Mouse (Mus musculus) spleen, adult 12 weeks (tissue): Measurements from ENCODE around the gene Selenos.
"Not testable (repeated sequence)": the region's sequence is repeated elsewhere in the genome, so short reads cannot be mapped to it uniquely, and the experiment has no call there.

Experiments used
- DNase-seq: peaks from one replicate; pipeline ENCODE4 v3.0.0; 2022; ENCODE audit warnings: low spot score

The Selenos gene

DNA sequence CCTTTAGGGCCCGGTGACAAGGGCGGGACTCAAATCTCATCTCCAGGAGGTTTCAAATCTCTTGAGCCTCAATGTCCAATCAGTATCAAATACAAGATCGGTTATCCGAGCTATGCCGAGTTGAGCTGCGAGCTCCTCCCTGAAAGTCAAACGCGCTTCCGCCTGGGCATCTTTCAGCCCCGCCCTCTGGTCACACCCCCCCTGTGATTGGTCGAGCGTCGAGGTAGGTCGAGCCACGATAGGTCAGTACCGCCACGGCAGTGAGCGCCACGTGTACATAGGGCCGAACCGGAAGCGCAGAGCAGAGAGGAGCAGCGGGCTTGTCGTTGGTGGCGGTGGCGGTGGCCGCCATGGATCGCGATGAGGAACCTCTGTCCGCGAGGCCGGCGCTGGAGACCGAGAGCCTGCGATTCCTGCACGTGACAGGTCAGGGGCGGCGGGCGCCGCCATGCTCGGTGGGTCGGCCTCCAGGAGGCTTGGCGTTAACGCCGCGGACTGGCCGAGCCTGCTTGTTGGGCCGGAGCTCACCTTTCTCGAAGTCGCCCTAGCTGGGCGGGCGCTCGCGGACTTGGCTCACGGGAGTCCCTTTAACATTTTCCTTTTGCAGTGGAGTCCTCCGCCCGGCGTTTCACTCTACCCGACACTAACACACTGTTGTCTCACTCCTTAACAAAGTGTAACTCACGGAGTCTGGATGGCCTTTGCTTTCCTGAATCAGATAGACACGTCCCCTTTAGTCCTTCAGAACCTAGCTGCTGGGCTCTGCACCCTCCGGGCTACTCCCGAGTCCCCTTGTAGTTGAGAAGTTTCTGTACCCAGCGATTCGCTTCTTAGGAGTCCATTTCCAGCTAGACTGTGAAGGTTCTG, at the start of gene Selenos:
TSS of gene Selenos (plus strand) at position 286 of the 867 bp plus-strand sequence.
- DNase-seq: peak; percentile 90

DNA sequence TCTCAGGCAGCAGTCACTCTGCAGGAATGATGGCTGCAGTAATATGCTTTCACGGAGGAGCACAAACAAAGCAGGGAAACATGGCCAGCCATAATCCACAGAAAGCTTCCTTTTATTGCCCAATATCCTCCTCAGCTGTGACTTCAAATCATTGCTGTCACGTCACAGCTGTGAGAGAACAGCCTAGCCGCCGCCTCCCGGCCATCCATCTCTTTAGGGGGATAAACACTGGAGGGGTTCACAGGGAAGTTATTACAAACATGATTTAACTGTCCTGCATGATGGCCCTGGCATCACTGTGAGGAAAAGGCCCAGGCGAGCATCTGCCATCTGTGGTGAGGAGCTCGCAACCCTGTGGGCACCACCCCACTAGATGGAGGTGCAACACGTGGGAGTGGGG, 42.6 kb upstream of the Selenos start:
- no peak for DNase-seq

GRCm38 (mm10) chr7:66038261-66038660, 41.2 kb upstream of the Selenos start:
- no peak for DNase-seq

GRCm38 (mm10) chr7:66038730-66039129, 40.7 kb upstream of the Selenos start:
- no peak for DNase-seq

DNA sequence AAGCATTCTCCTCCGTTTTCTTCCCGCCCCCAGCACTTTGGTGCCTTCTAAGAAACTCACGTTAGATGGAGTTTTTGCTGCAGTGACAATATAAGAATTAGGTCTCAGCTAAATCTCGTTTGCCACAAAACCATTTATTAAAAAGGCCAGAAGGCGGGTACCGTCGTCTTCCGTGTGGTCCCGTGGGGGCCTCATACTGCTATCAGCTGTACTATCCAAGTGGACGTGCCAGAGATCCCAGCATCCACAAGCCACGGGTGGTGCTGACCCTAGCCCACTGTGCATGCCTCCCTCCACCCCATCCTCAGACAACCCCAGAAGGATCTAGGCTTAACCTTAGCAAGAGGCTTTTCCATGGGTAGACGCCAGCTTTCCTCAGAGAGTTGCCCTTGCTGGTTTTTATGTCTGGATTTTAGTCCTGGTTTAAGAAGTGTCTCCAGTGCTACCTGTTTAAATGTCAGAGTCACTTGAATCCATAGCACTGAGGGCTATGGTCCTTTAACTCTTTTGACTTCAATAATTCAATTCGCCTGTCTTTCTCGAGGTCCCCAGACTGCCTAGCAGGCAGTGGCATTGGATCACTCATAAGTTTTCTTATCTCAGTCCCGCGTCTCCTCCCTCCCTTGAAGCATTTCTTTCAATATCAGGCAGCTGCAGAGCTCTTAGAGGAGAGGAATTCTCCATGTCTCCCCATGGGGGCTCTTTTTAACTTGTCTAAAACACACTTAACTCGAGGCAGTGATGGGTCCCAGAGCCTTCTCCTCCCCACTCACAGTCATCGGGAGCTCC, 39.2 kb upstream of the Selenos start:
- no peak for DNase-seq

DNA sequence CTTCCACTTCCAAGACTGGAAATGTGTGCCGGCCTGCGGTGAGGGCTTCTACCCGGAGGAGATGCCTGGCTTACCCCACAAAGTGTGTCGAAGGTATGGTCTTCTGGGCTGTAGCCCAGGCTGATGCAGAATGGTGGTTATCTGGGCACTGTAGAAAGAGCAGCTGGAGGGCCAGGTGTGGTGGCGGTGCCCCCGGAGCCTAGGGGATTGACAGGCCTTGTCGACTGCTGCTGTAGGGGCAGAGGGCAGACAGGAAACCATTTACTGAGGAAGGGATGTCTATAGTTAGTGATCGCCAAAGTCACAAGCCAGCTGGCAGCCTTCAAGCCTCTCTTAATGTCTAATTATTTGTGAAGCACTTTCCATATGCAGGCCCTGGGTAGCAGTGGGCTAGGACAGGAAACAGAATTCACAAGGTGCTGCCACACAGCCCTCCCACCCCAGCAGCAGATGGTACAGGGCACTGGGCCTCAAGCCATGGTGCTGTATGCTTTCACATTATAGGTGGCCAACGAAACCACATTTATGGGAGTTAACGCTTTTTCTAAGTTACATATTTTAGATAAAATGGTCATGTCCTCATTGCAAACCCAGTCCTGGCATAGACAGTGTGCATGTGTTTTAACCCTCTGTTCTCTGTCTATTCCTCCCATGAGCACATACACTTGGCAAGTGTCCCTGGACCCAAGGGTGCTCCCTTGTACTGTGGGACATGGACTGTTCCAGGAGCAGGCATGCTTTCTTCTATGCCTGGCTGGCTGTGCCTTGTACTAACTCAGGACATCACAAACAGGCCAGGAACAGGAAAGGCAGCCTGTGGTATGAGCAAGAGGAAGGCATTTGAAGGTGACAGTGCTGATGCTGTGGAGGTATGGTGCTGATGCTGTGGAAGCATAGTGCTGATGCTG, 35.6 kb upstream of the Selenos start, which contains the start of gene Gm45213:
TSS of gene Gm45213 (plus strand) at position 51 of the 908 bp plus-strand sequence.
- no peak for DNase-seq

DNA sequence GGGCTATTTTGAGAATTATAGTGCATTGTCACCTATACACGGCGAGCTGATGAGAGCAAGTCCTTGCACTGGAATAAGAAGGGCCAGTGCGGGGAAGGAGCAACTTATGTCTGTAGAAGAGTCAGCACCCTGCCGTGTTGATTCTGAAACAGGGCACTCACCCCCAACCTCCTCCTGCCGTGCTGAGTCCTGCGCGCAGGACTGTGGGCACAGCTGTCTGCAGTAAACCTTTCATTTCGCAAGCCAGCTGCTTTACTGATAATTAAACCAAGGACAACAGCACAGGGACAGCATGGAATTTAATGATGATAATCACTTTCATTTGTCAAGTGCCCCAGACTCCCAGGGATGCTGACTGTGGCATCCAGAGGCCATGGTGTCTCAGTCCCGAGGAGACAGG, 34.8 kb upstream of the Selenos start:
- DNase-seq: no peak

GRCm38 (mm10) chr7:66046921-66047918, 32.2 kb upstream of the Selenos start:
- DNase-seq: no peak

DNA sequence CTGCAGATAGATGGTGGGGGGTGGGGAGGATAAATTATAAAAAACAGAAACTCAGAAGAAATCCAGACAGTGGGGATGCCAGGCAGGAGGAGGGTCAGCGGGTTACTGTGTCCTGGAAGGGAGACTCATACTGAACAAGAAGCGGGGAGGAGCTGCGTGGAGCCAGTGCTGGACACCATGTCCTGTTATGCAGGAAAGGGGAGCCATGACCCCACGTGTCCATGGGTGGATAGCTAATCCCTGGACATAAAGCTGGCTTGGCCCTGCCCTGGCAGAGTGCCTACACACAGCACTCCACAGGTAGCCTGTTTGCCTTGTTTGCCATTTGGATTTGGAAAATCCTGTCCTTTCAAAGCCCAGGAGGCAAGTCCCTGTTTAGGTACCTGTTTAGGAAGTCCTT, 31.5 kb upstream of the Selenos start:
- DNase-seq: no peak

DNA sequence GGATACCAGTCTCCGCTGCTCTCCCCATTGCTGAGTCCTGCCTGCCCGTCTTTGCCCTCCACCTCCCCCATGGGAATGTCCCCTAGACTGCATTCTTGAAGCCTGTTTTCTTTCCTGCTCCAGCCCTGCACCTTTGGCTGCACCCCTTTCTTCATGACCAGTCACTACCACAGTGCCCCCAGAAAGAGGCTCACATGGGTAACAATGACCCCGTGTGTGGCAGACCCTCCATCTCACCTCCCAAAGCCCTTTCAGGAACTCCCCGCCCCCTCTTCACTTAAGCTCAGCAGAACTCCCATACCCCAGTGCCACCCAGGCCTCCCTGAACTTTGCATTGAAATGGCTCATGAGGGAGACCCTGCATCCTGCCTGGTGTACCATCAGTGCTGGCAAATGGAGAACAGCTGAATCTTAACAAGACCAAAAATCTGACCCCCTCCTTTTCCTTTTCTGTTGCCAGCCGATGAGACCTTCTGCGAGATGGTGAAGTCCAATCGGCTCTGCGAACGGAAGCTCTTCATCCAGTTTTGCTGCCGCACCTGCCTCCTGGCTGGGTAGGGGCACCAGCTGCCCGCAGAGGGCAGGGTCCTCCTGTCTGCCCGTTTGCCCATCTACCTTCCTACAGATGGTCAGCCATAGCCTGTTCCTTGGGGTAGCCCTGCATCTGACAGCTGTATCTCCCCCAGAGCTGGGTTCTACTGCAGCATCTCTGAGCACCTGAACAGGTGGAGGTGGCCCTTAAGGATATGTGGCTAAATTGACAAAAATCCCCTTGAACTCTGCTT, 30.8 kb upstream of the Selenos start:
- no peak for DNase-seq

DNA sequence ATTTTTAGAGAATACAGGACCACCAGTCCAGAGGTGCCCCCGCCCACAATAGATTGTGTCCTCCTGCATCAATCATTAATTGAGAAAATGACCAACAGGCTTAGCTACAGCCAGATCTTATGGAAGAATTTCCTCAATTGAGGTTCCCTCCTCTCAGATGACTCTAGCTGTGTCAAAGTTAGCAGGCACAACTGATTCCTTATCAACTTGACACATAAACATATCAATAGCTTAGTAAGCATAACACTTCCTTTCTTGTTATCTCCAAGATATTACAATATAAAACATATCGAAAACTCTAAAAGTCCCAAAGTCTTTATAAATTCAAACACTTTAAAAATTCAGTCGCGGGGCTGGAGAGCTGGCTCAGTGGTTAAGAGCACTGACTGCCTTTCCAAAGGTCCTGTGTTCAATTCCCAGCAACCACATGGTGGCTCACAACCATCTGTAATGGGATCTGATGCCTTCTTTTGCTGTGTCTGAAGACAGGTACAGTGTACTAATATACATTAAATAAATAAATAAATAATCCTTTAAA, 25.4 kb upstream of the Selenos start:
- no peak for DNase-seq

GRCm38 (mm10) chr7:66055356-66055755, 24.1 kb upstream of the Selenos start:
- not testable (repeated sequence) for DNase-seq

DNA sequence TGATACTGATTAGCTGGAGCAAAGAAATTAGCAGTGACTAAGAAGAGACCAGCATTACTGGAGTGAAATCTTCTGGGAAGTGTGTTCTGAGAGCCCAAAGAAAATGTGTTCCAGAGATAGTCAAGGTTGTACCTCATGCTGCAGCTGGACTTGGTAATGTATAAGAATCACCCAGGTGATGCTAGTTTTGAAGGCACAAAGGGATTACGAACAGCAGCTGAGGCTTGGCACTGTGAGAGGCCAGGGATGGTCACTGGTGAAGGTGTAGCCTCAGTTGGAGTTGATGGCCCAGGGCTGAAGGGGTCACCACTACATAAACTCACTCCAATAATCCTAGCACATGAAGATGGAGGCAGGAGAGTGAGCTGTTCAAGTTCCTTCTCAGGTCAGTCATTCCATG, 20.7 kb upstream of the Selenos start, which contains the start of gene Snrpa1:
TSS of gene Snrpa1 (plus strand) at position 301 of the 400 bp plus-strand sequence.
- no peak for DNase-seq

DNA sequence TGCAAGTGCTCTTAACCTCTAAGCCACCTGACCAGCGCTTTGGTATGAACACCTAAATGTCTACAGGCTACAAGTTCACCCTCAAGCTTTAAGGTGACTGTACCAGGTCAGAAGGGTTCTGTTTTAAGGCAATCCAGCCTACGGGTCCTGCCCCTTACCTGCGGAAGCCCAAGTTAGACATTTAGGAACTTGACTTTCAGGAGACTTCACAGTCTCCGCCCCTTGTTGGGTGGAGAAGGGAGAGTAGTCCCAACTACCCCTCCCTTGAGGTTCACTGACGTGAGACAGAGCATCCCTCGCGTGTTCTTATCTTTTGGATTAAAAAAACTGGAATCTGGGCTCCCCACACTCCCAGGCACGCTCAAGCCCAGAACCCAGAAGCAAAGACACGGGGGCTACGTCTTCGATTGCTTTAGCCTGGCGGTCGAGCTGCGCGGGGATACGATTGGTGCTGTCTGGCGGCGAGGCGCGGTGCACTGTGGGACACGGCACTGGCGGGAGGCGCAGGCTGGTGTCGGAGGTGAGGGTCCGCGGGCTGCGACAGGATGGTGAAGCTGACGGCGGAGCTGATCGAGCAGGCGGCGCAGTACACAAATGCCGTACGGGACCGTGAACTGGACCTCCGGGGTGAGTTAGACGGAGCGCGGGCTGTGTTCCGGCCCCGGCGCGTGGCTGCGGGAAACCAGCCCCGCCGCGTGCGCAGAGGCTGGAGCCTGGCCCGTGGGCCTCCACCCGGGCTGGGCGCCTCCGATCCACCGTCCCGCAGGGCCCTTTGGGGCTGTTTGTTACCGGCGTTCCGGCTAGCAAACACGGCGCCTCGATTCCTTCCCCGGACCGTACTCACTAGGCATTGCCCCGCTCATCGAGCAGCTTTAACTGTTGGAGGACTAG, 19.1 kb upstream of the Selenos start:
- DNase-seq: peak; percentile 74

DNA sequence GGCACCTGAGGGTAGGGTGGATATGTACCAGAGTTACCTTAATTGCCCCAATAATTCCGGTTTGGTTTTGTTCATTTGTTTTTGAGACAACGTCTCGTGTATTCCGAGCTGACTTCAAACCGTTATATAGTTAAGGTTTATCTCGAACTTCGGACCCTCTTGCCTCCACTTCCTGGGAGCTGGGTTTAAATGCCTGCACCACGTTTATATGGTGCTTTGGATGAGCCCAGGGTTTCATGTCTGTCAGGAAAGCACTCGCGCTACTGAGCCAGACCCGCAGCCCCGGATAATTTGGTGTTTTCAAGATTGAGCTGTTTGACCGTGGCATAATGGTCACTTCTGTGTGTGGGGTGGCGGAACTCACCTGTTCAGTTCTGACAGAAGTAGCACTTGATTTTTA, 18.4 kb upstream of the Selenos start:
- no peak for DNase-seq

- no peak for DNase-seq
Observed at GRCm38 (mm10) chr7:66076411-66076810, 3.0 kb upstream of the Selenos start.

- no peak for DNase-seq
Observed at GRCm38 (mm10) chr7:66080231-66080613, 773 bp downstream of the Selenos start.

DNA sequence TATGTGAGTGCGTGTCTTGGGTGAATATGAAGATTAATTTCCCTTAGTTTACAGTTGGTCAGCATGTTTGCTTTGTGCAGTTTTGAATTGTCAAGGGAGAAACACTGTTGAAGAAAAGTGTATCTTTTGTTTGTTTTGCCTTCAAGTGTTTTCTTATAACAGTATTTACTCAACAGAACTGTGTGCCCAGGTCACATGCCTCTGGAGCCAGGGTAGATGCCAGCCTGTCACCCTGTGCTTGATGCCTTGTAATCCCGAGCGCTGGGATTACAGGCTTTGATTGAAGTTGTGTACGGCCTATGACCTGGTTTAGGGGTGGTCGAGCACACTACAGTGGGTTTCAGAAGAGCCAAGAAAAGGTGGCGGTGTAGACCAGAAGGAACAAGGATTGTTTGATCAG, 4.3 kb downstream of the Selenos start:
- DNase-seq: no peak

- DNase-seq: no peak
Observed at GRCm38 (mm10) chr7:66084546-66084945, 5.1 kb downstream of the Selenos start.
